Mouse (Mus musculus) forebrain, embryonic 16.5 days (tissue): Measurements from ENCODE around the gene Myl4. TPM values are rescaled to one million over a fixed set of nuclear protein-coding genes. Genes with fewer than 3 reads are reported as not detected.
A peak's percentile ranks its signal among the peaks of the same experiment; 100 is the strongest.

Source experiments
- ATAC-seq: fragments of 200-750 bp; cut with Nextera tagmentation; 2 replicates; pipeline ENCODE4 v1.8.0; 2017; ENCODE audit warnings: mild to moderate bottlenecking, moderate library complexity
- H3K27ac ChIP-seq: fragments of 300-500 bp; sonication (generic); 2 replicates; pipeline ENCODE4 v1.5.1; 2014; ENCODE audit warnings: low read length, control low read depth
- H3K27me3 ChIP-seq: fragments of 300-500 bp; sonication (generic); replicated peaks from 2 replicates; pipeline ENCODE4 v1.6.1; 2014; ENCODE audit warnings: low read length; ENCODE audit not compliant: control insufficient read depth, insufficient read depth
- H3K36me3 ChIP-seq: fragments of 300-500 bp; sonication (generic); 2 replicates; pipeline ENCODE4 v1.6.1; 2014; ENCODE audit not compliant: control insufficient read depth, insufficient read depth
- H3K4me1 ChIP-seq: fragments of 300-500 bp; sonication (generic); replicated peaks from 2 replicates; pipeline ENCODE4 v1.6.1; 2014; ENCODE audit warnings: low read length; ENCODE audit not compliant: control insufficient read depth, insufficient read depth
- H3K4me2 ChIP-seq: fragments of 300-500 bp; sonication (generic); 2 replicates; pipeline ENCODE4 v1.6.1; 2014; ENCODE audit warnings: mild to moderate bottlenecking, low read length, control low read depth
- H3K4me3 ChIP-seq: fragments of 300-500 bp; sonication (generic); replicated peaks from 2 replicates; pipeline ENCODE4 v1.5.1; 2014; ENCODE audit warnings: mild to moderate bottlenecking, low read length, control low read depth
- H3K9ac ChIP-seq: fragments of 300-500 bp; sonication (generic); replicated peaks from 2 replicates; pipeline ENCODE4 v1.6.1; 2014; ENCODE audit warnings: low read depth, low read length, control low read depth
- H3K9me3 ChIP-seq: fragments of 300-500 bp; sonication (generic); 2 replicates; pipeline ENCODE4 v1.6.1; 2016; ENCODE audit warnings: low read length; ENCODE audit not compliant: control insufficient read depth
- WGBS: fragments of 180-500 bp; shearing (Covaris S2); extraction: QIAGEN DNeasy Blood & Tissue Kit; methylation state at CpG from one replicate; pipeline ENCODE4 v1.1.7; 2014; 5-methylcytosine and 5-hydroxymethylcytosine counted together
- polyA plus RNA-seq: library from polyadenylated mRNA; unstranded; fragments of >200 nt; fragmentation: Nextera tagmentation; extraction: Ambion mirVana; gene quantifications from 2 replicates; pipeline ENCODE4 v1.2.1, GENCODE M21; 2015

Gene Myl4
- polyA plus RNA-seq, 1 experiment from 2014 or later, result 3.0 TPM

GRCm38 (mm10) chr11:104608249-104608920, 57.9 kb downstream of the Myl4 start:
- no peak for ATAC-seq
- peaks cover 13% of the 10 kb centered on the region for H3K27me3 ChIP-seq
- peak overlapping the region; percentile 93 for H3K4me2 ChIP-seq
- peaks cover 10% of the 10 kb centered on the region for H3K4me1 ChIP-seq
- H3K27ac ChIP-seq, result no peak overlapping the region
- peak overlapping the region; percentile 60 for H3K4me3 ChIP-seq
- H3K9me3 ChIP-seq, result no peaks in the 10 kb centered on the region
- no peaks in the 10 kb centered on the region for H3K36me3 ChIP-seq
- H3K9ac ChIP-seq, result peak overlapping the region; percentile 64
- WGBS, result 3% methylated on average over 23 of the region's 23 CpGs

GRCm38 (mm10) chr11:104609033-104609684, 58.7 kb downstream of the Myl4 start:
- no peak overlapping the region for H3K4me2 ChIP-seq
- no peak overlapping the region for H3K9ac ChIP-seq
- WGBS, result 70% methylated on average over 6 of the region's 6 CpGs
- peaks cover 13% of the 10 kb centered on the region for H3K27me3 ChIP-seq
- H3K9me3 ChIP-seq, result no peaks in the 10 kb centered on the region
- H3K36me3 ChIP-seq, result no peaks in the 10 kb centered on the region
- H3K4me3 ChIP-seq, result no peak overlapping the region
- H3K4me1 ChIP-seq, result peaks cover 10% of the 10 kb centered on the region
- no peak for ATAC-seq
- H3K27ac ChIP-seq, result no peak overlapping the region

DNA sequence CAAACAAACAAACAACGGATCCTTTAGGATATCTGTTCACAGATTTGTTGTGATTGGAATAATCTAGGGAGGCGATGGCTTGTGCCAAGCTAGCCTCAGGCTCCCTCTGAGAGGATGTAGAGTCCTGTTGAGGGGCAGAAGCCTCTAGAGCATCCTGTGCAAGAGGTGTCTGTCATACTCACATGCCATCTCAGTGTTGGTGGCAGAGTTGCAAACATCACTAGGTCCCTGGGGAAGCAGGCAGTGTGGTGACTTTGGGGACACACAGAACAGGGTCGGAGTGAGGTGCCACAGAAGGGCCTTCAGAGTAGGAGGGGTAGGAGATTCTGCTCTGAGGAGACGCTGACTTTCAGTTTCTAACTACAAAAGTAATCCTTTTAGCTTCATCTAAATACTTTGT, 59.3 kb downstream of the Myl4 start:
- H3K9me3 ChIP-seq, result no peaks in the 10 kb centered on the region
- H3K4me3 ChIP-seq, result no peak overlapping the region
- H3K4me1 ChIP-seq, result peaks cover 10% of the 10 kb centered on the region
- no peak overlapping the region for H3K27ac ChIP-seq
- WGBS, result 41% methylated on average over 4 of the region's 4 CpGs
- H3K36me3 ChIP-seq, result no peaks in the 10 kb centered on the region
- peaks cover 13% of the 10 kb centered on the region for H3K27me3 ChIP-seq
- no peak overlapping the region for H3K4me2 ChIP-seq
- no peak overlapping the region for H3K9ac ChIP-seq
- ATAC-seq, result no peak

- no peak overlapping the region for H3K4me3 ChIP-seq
- WGBS, result 60% methylated on average over 4 of the region's 4 CpGs
- H3K9me3 ChIP-seq, result no peaks in the 10 kb centered on the region
- no peak overlapping the region for H3K4me2 ChIP-seq
- H3K36me3 ChIP-seq, result no peaks in the 10 kb centered on the region
- no peak overlapping the region for H3K27ac ChIP-seq
- peaks cover 10% of the 10 kb centered on the region for H3K4me1 ChIP-seq
- no peak overlapping the region for H3K9ac ChIP-seq
- peaks cover 13% of the 10 kb centered on the region for H3K27me3 ChIP-seq
- ATAC-seq, result no peak
These were observed 61.2 kb downstream of the Myl4 start for GRCm38 (mm10) chr11:104611579-104612151.

- no peak overlapping the region for H3K4me2 ChIP-seq
- H3K27ac ChIP-seq, result no peak overlapping the region
- H3K36me3 ChIP-seq, result no peaks in the 10 kb centered on the region
- no peak for ATAC-seq
- H3K9me3 ChIP-seq, result no peaks in the 10 kb centered on the region
- 82% methylated on average over 10 of the region's 10 CpGs for WGBS
- no peak overlapping the region for H3K9ac ChIP-seq
- peaks cover under 1% of the 10 kb centered on the region for H3K4me1 ChIP-seq
- peaks cover 8% of the 10 kb centered on the region for H3K27me3 ChIP-seq
- H3K4me3 ChIP-seq, result no peak overlapping the region
These were observed 63.1 kb downstream of the Myl4 start for GRCm38 (mm10) chr11:104613551-104613950.

GRCm38 (mm10) chr11:104614130-104614529, 63.7 kb downstream of the Myl4 start:
- Histone ChIP-seq H3K9ac (no peak overlapping the region), H3K4me2 (no peak overlapping the region), H3K4me3 (no peak overlapping the region), H3K27me3 (peaks cover 3% of the 10 kb centered on the region), H3K27ac (no peak overlapping the region), H3K36me3 (no peaks in the 10 kb centered on the region), H3K9me3 (no peaks in the 10 kb centered on the region), H3K4me1 (peaks cover under 1% of the 10 kb centered on the region; the same call in 1 of the 2 replicates)
- no peak for ATAC-seq
- WGBS, result 91% methylated on average over 2 of the region's 2 CpGs

- H3K4me1 ChIP-seq, result peaks cover 10% of the 10 kb centered on the region
- H3K4me2 ChIP-seq, result no peak overlapping the region
- no peaks in the 10 kb centered on the region for H3K36me3 ChIP-seq
- no peak overlapping the region for H3K9ac ChIP-seq
- no peaks in the 10 kb centered on the region for H3K9me3 ChIP-seq
- H3K27me3 ChIP-seq, result 0 out of 2 replicates have a peak, but pooled peaks cover 2% of the 10 kb centered on the region
- no peak overlapping the region for H3K4me3 ChIP-seq
- no peak overlapping the region for H3K27ac ChIP-seq
- WGBS, result 80% methylated on average over 5 of the region's 5 CpGs
- ATAC-seq, result no peak
These were observed 65.7 kb downstream of the Myl4 start for GRCm38 (mm10) chr11:104616182-104616581.

- Histone ChIP-seq H3K27ac (no peak overlapping the region), H3K4me2 (no peak overlapping the region), H3K9me3 (no peaks in the 10 kb centered on the region), H3K27me3 (no peaks in the 10 kb centered on the region), H3K4me3 (no peak overlapping the region), H3K4me1 (peaks cover 10% of the 10 kb centered on the region), H3K36me3 (no peaks in the 10 kb centered on the region), H3K9ac (no peak overlapping the region)
- ATAC-seq, result no peak
- WGBS, result 83% methylated on average over 6 of the region's 6 CpGs
These were observed 68.2 kb downstream of the Myl4 start for GRCm38 (mm10) chr11:104618638-104619076.
